Mouse (Mus musculus) heart, postnatal 36 days (tissue): ENCODE data around the gene Dbil5. TPM values are rescaled to one million over a fixed set of nuclear protein-coding genes. Genes with fewer than 3 reads are reported as not detected.

ENCODE experiments used
- DNase-seq, 2 experiments: peaks; one replicate each; pipeline ENCODE4 v3.0.0; 2021 to 2022
- intact Hi-C: fragments of 180-260 bp; cut with DNase I; formaldehyde crosslinking; loops from one replicate; pipeline ENCODE4 v1.15.1; 2025
- total RNA-seq, 2 experiments: library from RNA; stranded (reverse); gene quantifications; 2 replicates each; pipeline ENCODE4 v1.2.3; 2021

The Dbil5 gene
- total RNA-seq, 2 experiments from 2014 or later: 0.49 TPM; not detected in 1

DNA sequence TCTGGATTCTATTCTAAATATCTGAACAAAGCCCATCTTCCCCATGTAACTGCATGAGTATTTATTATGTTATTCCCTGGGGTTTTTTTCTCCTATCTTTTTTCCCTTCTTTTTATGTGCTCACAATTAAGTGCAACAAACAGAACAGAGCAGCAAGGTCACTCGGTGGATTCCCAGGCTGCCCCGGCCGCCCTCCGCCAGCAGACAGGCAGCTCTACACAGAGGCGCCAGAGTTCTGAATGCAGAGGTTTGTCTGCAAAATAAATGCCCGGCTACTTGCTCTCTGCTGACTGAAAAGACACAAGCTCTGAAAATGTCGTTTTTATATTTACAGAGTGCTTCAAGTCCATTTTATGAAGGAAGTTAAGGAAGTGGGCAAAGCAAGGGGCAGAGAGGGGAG, 50.1 kb downstream of the Dbil5 start:
- intact Hi-C loops: no loop called here
- no peak for DNase-seq

DNA sequence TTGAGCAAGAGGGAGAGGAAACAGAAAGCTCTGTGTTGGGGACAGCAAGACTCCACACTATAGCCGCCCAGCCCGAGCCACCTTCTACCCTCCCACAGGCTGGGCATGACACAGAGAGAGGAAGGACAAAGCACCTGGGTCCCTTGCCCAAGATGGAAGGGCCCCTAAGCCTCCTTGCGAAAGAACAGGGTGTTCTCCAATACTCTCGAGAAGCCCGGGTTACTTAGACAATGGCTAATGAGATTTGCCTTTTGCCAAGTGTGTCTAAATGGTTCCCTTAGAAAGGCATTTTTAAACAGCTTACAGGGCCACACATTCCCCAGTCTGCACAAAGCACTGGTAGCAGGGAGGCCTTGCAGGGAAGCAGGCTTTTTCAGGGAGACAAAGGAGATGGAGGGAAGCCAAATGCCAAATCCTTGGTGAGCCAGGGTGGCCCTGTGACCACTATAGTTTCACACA, 50.6 kb downstream of the Dbil5 start:
- intact Hi-C loops: no loop called here
- no peak for DNase-seq

Other genes starting within 250 kb of the Dbil5 start
- not detected for gene 1700016K19Rik, start 217.7 kb upstream of the Dbil5 start, total RNA-seq
- gene Rflnb, start 189.8 kb upstream of the Dbil5 start, total RNA-seq: 10 to 100 TPM; 33.3 to 50.0 TPM
- 10 to 100 TPM; 30.0 to 30.1 TPM for gene Vps53, start 38.0 kb upstream of the Dbil5 start, total RNA-seq
- gene Fam57a, start 37.9 kb upstream of the Dbil5 start, total RNA-seq: 1 to 10 TPM; 2.5 to 3.0 TPM
- gene Gemin4, start 56 bp downstream of the Dbil5 start, total RNA-seq: 1 to 10 TPM; 2.3 to 4.5 TPM
- gene Mrm3, start 26.1 kb downstream of the Dbil5 start, total RNA-seq: 10 to 100 TPM; 20.5 to 27.9 TPM
- gene Glod4, start 26.1 kb downstream of the Dbil5 start, total RNA-seq: 10 to 100 TPM; 39.4 to 40.1 TPM
- 10 to 100 TPM; 12.3 to 15.7 TPM for gene Nxn, start 181.5 kb downstream of the Dbil5 start, total RNA-seq
- 10 to 100 TPM; 42.4 to 55.2 TPM for gene Timm22, start 189.3 kb downstream of the Dbil5 start, total RNA-seq